Mouse (Mus musculus): ENCODE results near the gene Dab2ip.

- TF ChIP-seq CTCF (IDR thresholded peaks at IDR 0.05; ENCODE audit: low read depth) = no peak
- peak; percentile 23; the same call in 1 of the 2 replicates for TF ChIP-seq EP300 (IDR thresholded peaks at IDR 0.05; ENCODE audit: low read depth)
Measured at GRCm38 (mm10) chr2:35591961-35592724, 34.1 kb downstream of the Dab2ip start.
